Mouse (Mus musculus): ENCODE results near the gene Wwox. TPM values are rescaled to one million over a fixed set of nuclear protein-coding genes. Genes with fewer than 3 reads are reported as not detected.

Wwox gene
- polyA plus RNA-seq (2015; fragmentation: Nextera tagmentation; extraction: Ambion mirVana) = 3.4 and 3.5 TPM in 2 replicates

DNA sequence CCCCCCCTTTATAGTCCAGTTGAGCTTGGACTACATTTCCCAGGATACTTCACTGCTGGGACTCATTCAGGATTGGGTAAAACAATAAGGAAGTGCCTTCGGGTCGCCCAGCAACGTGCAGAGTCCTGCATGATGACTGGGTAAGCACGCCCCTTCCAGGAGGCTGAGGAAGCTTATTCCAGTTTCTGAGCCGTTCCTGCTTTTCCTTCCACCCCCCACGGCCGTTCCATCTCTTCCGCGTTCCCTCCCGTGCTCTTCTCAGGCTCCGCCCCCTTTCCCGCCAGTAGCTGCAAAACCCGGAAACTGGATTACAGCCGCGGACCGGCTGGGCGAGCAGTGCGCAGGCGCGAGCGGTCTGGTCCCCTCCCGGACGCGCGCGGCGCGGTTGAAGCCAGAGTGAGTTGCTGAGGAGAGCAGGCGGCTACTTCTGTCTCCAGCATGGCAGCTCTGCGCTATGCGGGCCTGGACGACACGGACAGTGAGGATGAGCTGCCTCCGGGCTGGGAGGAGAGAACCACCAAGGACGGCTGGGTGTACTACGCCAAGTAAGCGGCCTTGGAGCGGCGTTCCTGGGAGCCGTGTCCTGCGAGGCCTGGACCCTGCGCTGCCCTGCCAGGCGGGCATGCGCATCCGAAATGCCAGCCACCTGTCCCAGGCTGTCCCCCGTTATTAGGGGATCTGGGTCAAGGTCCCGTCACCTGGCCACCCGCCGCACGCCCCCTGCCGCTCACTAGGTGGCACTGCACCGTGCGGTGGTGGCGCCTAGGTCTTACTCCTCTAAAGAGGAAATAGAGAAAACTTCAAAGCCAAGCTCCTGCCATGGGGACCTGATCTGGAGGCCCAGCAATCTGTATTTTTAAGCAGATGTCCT is at the start of gene Wwox:
Gene Wwox, plus strand, starts transcription at position 322 of the 871 bp plus-strand sequence.
- H3K9ac ChIP-seq (ENCODE audit: low read depth, low read length) = peak within 1 kb of the TSS; percentile 82
- peaks cover 15% of the 10 kb centered on the region for H3K4me1 ChIP-seq (ENCODE audit: control insufficient read depth, low read depth, low read length)
- peak within 1 kb of the TSS; percentile 79 for H3K27ac ChIP-seq (ENCODE audit: low read length)
- H3K4me2 ChIP-seq (ENCODE audit: low read depth, low read length) = peak within 1 kb of the TSS; percentile 97
- ATAC-seq (ENCODE audit: low read depth) = peak; percentile 88
- no peaks in the 10 kb centered on the region for H3K9me3 ChIP-seq (replicated peaks; ENCODE audit: control insufficient read depth, low read length)
- no peaks in the 10 kb centered on the region for H3K36me3 ChIP-seq (ENCODE audit: control insufficient read depth, insufficient read depth)
- no peaks in the 10 kb centered on the region for H3K27me3 ChIP-seq (ENCODE audit: control insufficient read depth, insufficient read depth, low read depth, low read length)
- peak within 1 kb of the TSS; percentile 85 for H3K4me3 ChIP-seq (ENCODE audit: low read depth, low read length)
- whole genome bisulfite sequencing (ENCODE audit: insufficient replicate concordance) = under 1% methylated on average over 52 of the region's 54 CpGs

GRCm38 (mm10) chr8:114390465-114391254 is 48.8 kb upstream of the Wwox start:
- no peak for ATAC-seq (ENCODE audit: low read depth)
- Histone ChIP-seq H3K4me1 (ENCODE audit: control insufficient read depth, low read depth, low read length) (no peaks in the 10 kb centered on the region), H3K9ac (ENCODE audit: low read depth, low read length) (no peak overlapping the region), H3K27me3 (ENCODE audit: control insufficient read depth, insufficient read depth, low read depth, low read length) (no peaks in the 10 kb centered on the region), H3K36me3 (ENCODE audit: control insufficient read depth, insufficient read depth) (no peaks in the 10 kb centered on the region), H3K27ac (ENCODE audit: low read length) (no peak overlapping the region), H3K4me2 (ENCODE audit: low read depth, low read length) (no peak overlapping the region), H3K4me3 (ENCODE audit: low read depth, low read length) (no peak overlapping the region), H3K9me3 (replicated peaks; ENCODE audit: control insufficient read depth, low read length) (no peaks in the 10 kb centered on the region)
- WGBS (ENCODE audit: insufficient replicate concordance) = 47% methylated on average over 11 of the region's 13 CpGs

DNA sequence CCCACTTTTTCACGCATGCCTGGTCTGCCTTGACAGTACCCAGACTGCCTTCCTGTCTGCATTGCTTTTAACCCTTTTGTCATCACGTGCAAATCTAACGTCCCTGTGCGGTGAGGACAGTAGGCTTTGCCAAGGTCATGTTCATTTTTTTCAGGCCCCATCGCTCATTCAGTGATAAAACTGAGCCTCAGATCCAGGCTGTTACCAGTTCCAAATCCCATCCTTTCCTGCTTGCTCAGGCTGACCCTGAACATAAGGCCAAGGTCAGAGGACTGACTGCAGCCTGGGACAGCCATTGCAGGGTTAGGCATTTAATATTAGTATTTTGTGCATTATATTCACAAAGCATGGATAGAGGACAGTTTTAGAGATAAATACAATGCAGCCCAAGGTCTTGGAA is 41.1 kb upstream of the Wwox start:
- ATAC-seq (ENCODE audit: low read depth) = no peak
- H3K4me1 ChIP-seq (ENCODE audit: control insufficient read depth, low read depth, low read length) = no peaks in the 10 kb centered on the region
- no peak overlapping the region for H3K27ac ChIP-seq (ENCODE audit: low read length)
- no peaks in the 10 kb centered on the region for H3K27me3 ChIP-seq (ENCODE audit: control insufficient read depth, insufficient read depth, low read depth, low read length)
- H3K36me3 ChIP-seq (ENCODE audit: control insufficient read depth, insufficient read depth) = no peaks in the 10 kb centered on the region
- H3K9ac ChIP-seq (ENCODE audit: low read depth, low read length) = no peak overlapping the region
- H3K4me3 ChIP-seq (ENCODE audit: low read depth, low read length) = no peak overlapping the region
- WGBS (ENCODE audit: insufficient replicate concordance) = 76% methylated on average over 5 of the region's 5 CpGs
- no peak overlapping the region for H3K4me2 ChIP-seq (ENCODE audit: low read depth, low read length)
- no peaks in the 10 kb centered on the region for H3K9me3 ChIP-seq (replicated peaks; ENCODE audit: control insufficient read depth, low read length)

DNA sequence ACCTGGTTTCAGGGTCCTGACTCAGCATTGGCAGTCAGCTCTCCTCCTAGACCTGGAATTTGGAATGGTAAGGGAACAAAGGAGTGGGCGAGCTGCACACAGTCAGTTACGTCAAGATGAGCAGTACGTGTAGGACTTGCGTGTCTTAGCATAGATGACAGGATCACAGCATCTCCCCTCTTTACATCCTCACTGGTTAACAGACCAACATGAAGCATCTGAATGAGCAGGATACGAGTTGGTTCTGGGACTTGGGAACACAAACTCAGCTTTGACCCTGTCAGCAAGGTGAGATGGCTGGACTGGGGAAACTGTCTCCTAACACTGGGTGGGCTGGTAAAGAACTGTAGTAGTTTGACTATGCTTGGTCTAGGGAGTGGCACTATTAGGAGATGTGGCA is 40.2 kb upstream of the Wwox start:
- ATAC-seq (ENCODE audit: low read depth) = no peak
- Histone ChIP-seq H3K27me3 (ENCODE audit: control insufficient read depth, insufficient read depth, low read depth, low read length) (no peaks in the 10 kb centered on the region), H3K9ac (ENCODE audit: low read depth, low read length) (no peak overlapping the region), H3K27ac (ENCODE audit: low read length) (no peak overlapping the region), H3K4me3 (ENCODE audit: low read depth, low read length) (no peak overlapping the region), H3K4me1 (ENCODE audit: control insufficient read depth, low read depth, low read length) (no peaks in the 10 kb centered on the region), H3K9me3 (replicated peaks; ENCODE audit: control insufficient read depth, low read length) (no peaks in the 10 kb centered on the region), H3K4me2 (ENCODE audit: low read depth, low read length) (no peak overlapping the region), H3K36me3 (ENCODE audit: control insufficient read depth, insufficient read depth) (no peaks in the 10 kb centered on the region)
- WGBS (ENCODE audit: insufficient replicate concordance) = 84% methylated on average over 5 of the region's 5 CpGs

DNA sequence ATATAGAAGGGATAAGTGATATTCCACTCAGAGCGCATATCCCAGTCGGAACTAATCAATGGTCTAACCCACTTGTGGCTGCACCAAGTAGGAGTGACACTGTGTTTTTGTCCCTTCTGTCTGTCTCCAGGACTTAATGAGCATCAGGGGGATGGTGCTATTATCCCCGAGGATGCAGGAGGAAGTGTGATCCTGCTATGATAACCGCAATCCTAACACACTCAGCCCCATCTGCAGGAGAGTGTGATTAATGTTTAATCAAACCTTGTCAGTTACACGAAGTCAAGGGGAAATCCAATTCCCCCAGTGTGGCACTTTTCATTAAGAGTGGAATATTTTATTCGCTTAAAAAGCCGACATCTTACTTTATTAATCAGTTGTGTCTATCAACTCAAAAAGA is 37.8 kb upstream of the Wwox start:
- Histone ChIP-seq H3K27ac (ENCODE audit: low read length) (no peak overlapping the region), H3K4me2 (ENCODE audit: low read depth, low read length) (no peak overlapping the region), H3K9ac (ENCODE audit: low read depth, low read length) (no peak overlapping the region), H3K4me3 (ENCODE audit: low read depth, low read length) (no peak overlapping the region), H3K9me3 (replicated peaks; ENCODE audit: control insufficient read depth, low read length) (no peaks in the 10 kb centered on the region), H3K4me1 (ENCODE audit: control insufficient read depth, low read depth, low read length) (no peaks in the 10 kb centered on the region), H3K36me3 (ENCODE audit: control insufficient read depth, insufficient read depth) (no peaks in the 10 kb centered on the region), H3K27me3 (ENCODE audit: control insufficient read depth, insufficient read depth, low read depth, low read length) (no peaks in the 10 kb centered on the region)
- 46% methylated on average over 7 of the region's 7 CpGs for WGBS (ENCODE audit: insufficient replicate concordance)
- ATAC-seq (ENCODE audit: low read depth) = no peak

DNA sequence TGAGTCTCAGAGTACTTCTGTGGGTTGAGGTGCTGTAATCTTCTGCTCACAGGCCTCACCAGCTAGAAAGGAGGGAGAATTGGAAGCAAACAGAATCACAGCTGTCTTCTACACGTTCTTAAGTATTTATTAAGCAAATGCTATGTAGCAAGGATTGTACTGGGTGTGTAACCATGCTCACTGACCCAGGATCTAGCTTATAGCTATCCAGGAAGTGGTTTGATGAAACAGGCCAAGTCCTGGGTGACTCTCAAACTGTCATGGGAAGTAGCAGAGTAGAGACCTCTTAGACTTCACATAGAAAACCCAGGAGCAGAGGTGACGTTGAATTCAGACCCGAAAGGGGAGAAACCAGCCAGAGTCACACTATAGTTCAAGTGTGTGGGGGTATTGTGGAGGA is 28.0 kb upstream of the Wwox start:
- H3K4me3 ChIP-seq (ENCODE audit: low read depth, low read length) = no peak overlapping the region
- no peaks in the 10 kb centered on the region for H3K4me1 ChIP-seq (ENCODE audit: control insufficient read depth, low read depth, low read length)
- 56% methylated on average over 3 of the region's 3 CpGs for WGBS (ENCODE audit: insufficient replicate concordance)
- no peaks in the 10 kb centered on the region for H3K9me3 ChIP-seq (replicated peaks; ENCODE audit: control insufficient read depth, low read length)
- H3K4me2 ChIP-seq (ENCODE audit: low read depth, low read length) = no peak overlapping the region
- no peak overlapping the region for H3K27ac ChIP-seq (ENCODE audit: low read length)
- no peaks in the 10 kb centered on the region for H3K27me3 ChIP-seq (ENCODE audit: control insufficient read depth, insufficient read depth, low read depth, low read length)
- no peak for ATAC-seq (ENCODE audit: low read depth)
- H3K9ac ChIP-seq (ENCODE audit: low read depth, low read length) = no peak overlapping the region
- H3K36me3 ChIP-seq (ENCODE audit: control insufficient read depth, insufficient read depth) = no peaks in the 10 kb centered on the region

GRCm38 (mm10) chr8:114417786-114418185 is 21.7 kb upstream of the Wwox start, which contains the start of gene Clec3a:
TSS of gene Clec3a (plus strand) at chr8:114418086.
- ATAC-seq (ENCODE audit: low read depth) = no peak
- no peaks in the 10 kb centered on the region for H3K27me3 ChIP-seq (ENCODE audit: control insufficient read depth, insufficient read depth, low read depth, low read length)
- H3K27ac ChIP-seq (ENCODE audit: low read length) = no peak within 1 kb of the TSS
- WGBS (ENCODE audit: insufficient replicate concordance) = 68% methylated on average over 8 of the region's 8 CpGs
- H3K9me3 ChIP-seq (replicated peaks; ENCODE audit: control insufficient read depth, low read length) = no peaks in the 10 kb centered on the region
- no peaks in the 10 kb centered on the region for H3K4me1 ChIP-seq (ENCODE audit: control insufficient read depth, low read depth, low read length)
- no peaks in the 10 kb centered on the region for H3K36me3 ChIP-seq (ENCODE audit: control insufficient read depth, insufficient read depth)
- no peak within 1 kb of the TSS for H3K9ac ChIP-seq (ENCODE audit: low read depth, low read length)
- no peak within 1 kb of the TSS for H3K4me2 ChIP-seq (ENCODE audit: low read depth, low read length)
- no peak within 1 kb of the TSS for H3K4me3 ChIP-seq (ENCODE audit: low read depth, low read length)

DNA sequence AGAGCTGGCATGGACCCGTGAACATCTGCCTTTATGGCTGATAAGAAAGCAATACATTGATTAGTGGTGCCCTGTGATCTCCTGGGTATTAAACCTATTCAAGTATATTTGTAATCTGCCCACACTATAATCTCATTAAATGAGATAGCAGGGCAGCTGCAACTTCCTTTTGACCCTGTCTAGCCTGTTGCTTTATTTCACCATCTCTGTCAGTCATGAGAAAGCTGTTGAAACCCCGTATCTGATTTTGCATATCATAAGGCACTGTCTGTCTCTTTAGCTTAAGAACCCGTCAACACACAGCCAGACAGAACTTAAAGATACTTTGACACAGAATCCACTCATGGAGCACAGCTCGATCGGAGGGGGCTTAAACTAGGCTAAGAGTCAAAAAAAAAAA is 21.0 kb upstream of the Wwox start:
- no peaks in the 10 kb centered on the region for H3K27me3 ChIP-seq (ENCODE audit: control insufficient read depth, insufficient read depth, low read depth, low read length)
- WGBS (ENCODE audit: insufficient replicate concordance) = 49% methylated on average over 5 of the region's 5 CpGs
- H3K4me2 ChIP-seq (ENCODE audit: low read depth, low read length) = no peak overlapping the region
- H3K4me3 ChIP-seq (ENCODE audit: low read depth, low read length) = no peak overlapping the region
- no peaks in the 10 kb centered on the region for H3K4me1 ChIP-seq (ENCODE audit: control insufficient read depth, low read depth, low read length)
- H3K36me3 ChIP-seq (ENCODE audit: control insufficient read depth, insufficient read depth) = no peaks in the 10 kb centered on the region
- no peaks in the 10 kb centered on the region for H3K9me3 ChIP-seq (replicated peaks; ENCODE audit: control insufficient read depth, low read length)
- H3K9ac ChIP-seq (ENCODE audit: low read depth, low read length) = no peak overlapping the region
- H3K27ac ChIP-seq (ENCODE audit: low read length) = no peak overlapping the region
- no peak for ATAC-seq (ENCODE audit: low read depth)

GRCm38 (mm10) chr8:114418904-114419303 is 20.6 kb upstream of the Wwox start:
- H3K36me3 ChIP-seq (ENCODE audit: control insufficient read depth, insufficient read depth) = no peaks in the 10 kb centered on the region
- no peak overlapping the region for H3K27ac ChIP-seq (ENCODE audit: low read length)
- no peak for ATAC-seq (ENCODE audit: low read depth)
- H3K27me3 ChIP-seq (ENCODE audit: control insufficient read depth, insufficient read depth, low read depth, low read length) = no peaks in the 10 kb centered on the region
- H3K9me3 ChIP-seq (replicated peaks; ENCODE audit: control insufficient read depth, low read length) = no peaks in the 10 kb centered on the region
- no peak overlapping the region for H3K4me2 ChIP-seq (ENCODE audit: low read depth, low read length)
- H3K4me1 ChIP-seq (ENCODE audit: control insufficient read depth, low read depth, low read length) = no peaks in the 10 kb centered on the region
- H3K9ac ChIP-seq (ENCODE audit: low read depth, low read length) = no peak overlapping the region
- H3K4me3 ChIP-seq (ENCODE audit: low read depth, low read length) = no peak overlapping the region
- 25% methylated on average over 6 of the region's 6 CpGs for WGBS (ENCODE audit: insufficient replicate concordance)
